Mouse (Mus musculus): Measurements from ENCODE around the gene Cfl1. TPM values are rescaled to one million over a fixed set of nuclear protein-coding genes. Genes with fewer than 3 reads are reported as not detected.
A peak's percentile ranks its signal among the peaks of the same experiment; 100 is the strongest.

Cfl1 gene
- total RNA-seq, 2 experiments from 2014 or later, result 1,259 to 1,272 TPM

- no peak for DNase-seq (ENCODE audit: low spot score in 2 of 2)
Measured at GRCm38 (mm10) chr19:5516906-5517505, 26.8 kb downstream of the Cfl1 start.

- no peak for DNase-seq (ENCODE audit: low spot score in 2 of 2)
Measured at GRCm38 (mm10) chr19:5518721-5519120, 28.5 kb downstream of the Cfl1 start.

GRCm38 (mm10) chr19:5525204-5525603 is 34.9 kb downstream of the Cfl1 start:
- no peak for DNase-seq (ENCODE audit: low spot score in 2 of 2)

GRCm38 (mm10) chr19:5529325-5530137 is 39.3 kb downstream of the Cfl1 start:
- DNase-seq (ENCODE audit: low spot score in 2 of 2), result peak; percentile 82 to 94

- DNase-seq (ENCODE audit: low spot score in 2 of 2), result no peak
Measured at GRCm38 (mm10) chr19:5530138-5530524, 39.9 kb downstream of the Cfl1 start.

GRCm38 (mm10) chr19:5532520-5532919 is 42.3 kb downstream of the Cfl1 start:
- DNase-seq (ENCODE audit: low spot score in 2 of 2), result no peak

GRCm38 (mm10) chr19:5538786-5539185 is 48.5 kb downstream of the Cfl1 start:
- no peak for DNase-seq (ENCODE audit: low spot score in 2 of 2)

GRCm38 (mm10) chr19:5543362-5543761 is 53.1 kb downstream of the Cfl1 start:
- no peak for DNase-seq (ENCODE audit: low spot score in 2 of 2)

- no peak for DNase-seq (ENCODE audit: low spot score in 2 of 2)
Measured at GRCm38 (mm10) chr19:5544031-5544430, 53.8 kb downstream of the Cfl1 start.

Other genes starting within 250 kb of the Cfl1 start
- 10 to 100 TPM; 52.1 to 52.5 TPM for gene Pacs1, start 217.3 kb upstream of the Cfl1 start, total RNA-seq (2021)
- gene Sf3b2, start 195.0 kb upstream of the Cfl1 start, total RNA-seq (2021), result 100 to 1,000 TPM; 215 to 219 TPM
- gene Gal3st3, start 192.1 kb upstream of the Cfl1 start, total RNA-seq (2021), result 100 to 1,000 TPM; 102 to 107 TPM
- gene Catsper1, start 154.7 kb upstream of the Cfl1 start, total RNA-seq (2021), result not detected
- gene Cst6, start 140.9 kb upstream of the Cfl1 start, total RNA-seq (2021), result 10 to 100 TPM in 1 of 2 experiments, 1 to 10 TPM in 1; 8.6 to 10.4 TPM
- gene Eif1ad, start 123.7 kb upstream of the Cfl1 start, total RNA-seq (2021), result 10 to 100 TPM; 20.2 to 22.0 TPM
- 10 to 100 TPM; 80.7 to 87.6 TPM for gene Banf1, start 123.3 kb upstream of the Cfl1 start, total RNA-seq (2021)
- 100 to 1,000 TPM in 1 of 2 experiments, 10 to 100 TPM in 1; 96.9 to 117 TPM for gene Sart1, start 101.8 kb upstream of the Cfl1 start, total RNA-seq (2021)
- under 1 TPM; 0.30 TPM for gene Tsga10ip, start 87.9 kb upstream of the Cfl1 start, total RNA-seq (2021)
- gene Drap1, start 65.5 kb upstream of the Cfl1 start, total RNA-seq (2021), result 100 to 1,000 TPM; 347 to 383 TPM
- 10 to 100 TPM; 74.7 to 75.3 TPM for gene AI837181, start 65.3 kb upstream of the Cfl1 start, total RNA-seq (2021)
- not detected for gene Fosl1, start 42.9 kb upstream of the Cfl1 start, total RNA-seq (2021)
- gene Ccdc85b, start 32.6 kb upstream of the Cfl1 start, total RNA-seq (2021), result 10 to 100 TPM; 36.5 to 37.0 TPM
- gene Fibp, start 29.8 kb upstream of the Cfl1 start, total RNA-seq (2021), result 10 to 100 TPM; 95.7 to 97.4 TPM
- gene Ctsw, start 21.9 kb upstream of the Cfl1 start, total RNA-seq (2021), result not detected
- gene Efemp2, start 16.5 kb upstream of the Cfl1 start, total RNA-seq (2021), result 10 to 100 TPM; 11.6 to 13.1 TPM
- gene Mus81, start 2.1 kb upstream of the Cfl1 start, total RNA-seq (2021), result 10 to 100 TPM; 28.3 to 28.4 TPM
- gene 1700020D05Rik, start 13.3 kb downstream of the Cfl1 start, total RNA-seq (2021), result 1 to 10 TPM; 4.3 to 6.4 TPM
- gene Snx32, start 20.1 kb downstream of the Cfl1 start, total RNA-seq (2021), result 10 to 100 TPM; 79.9 to 85.2 TPM
- gene Ovol1, start 70.2 kb downstream of the Cfl1 start, total RNA-seq (2021), result not detected
- 1 to 10 TPM; 6.4 to 6.5 TPM for gene Ap5b1, start 77.6 kb downstream of the Cfl1 start, total RNA-seq (2021)
- 10 to 100 TPM; 72.0 to 79.8 TPM for gene Rnaseh2c, start 111.4 kb downstream of the Cfl1 start, total RNA-seq (2021)
- gene Kat5, start 119.8 kb downstream of the Cfl1 start, total RNA-seq (2021), result 10 to 100 TPM; 78.7 to 86.3 TPM
- gene Rela, start 147.0 kb downstream of the Cfl1 start, total RNA-seq (2021), result 10 to 100 TPM; 16.2 to 21.1 TPM
- gene Sipa1, start 173.3 kb downstream of the Cfl1 start, total RNA-seq (2021), result 10 to 100 TPM; 16.5 to 17.3 TPM
- gene Map3k11, start 198.3 kb downstream of the Cfl1 start, total RNA-seq (2021), result 10 to 100 TPM; 17.6 to 18.1 TPM
- gene Pcnx3, start 198.5 kb downstream of the Cfl1 start, total RNA-seq (2021), result 10 to 100 TPM; 58.3 to 68.6 TPM
- not detected for gene Kcnk7, start 213.9 kb downstream of the Cfl1 start, total RNA-seq (2021)
- gene Ehbp1l1, start 235.9 kb downstream of the Cfl1 start, total RNA-seq (2021), result 10 to 100 TPM; 13.9 to 17.2 TPM
- gene Fam89b, start 239.2 kb downstream of the Cfl1 start, total RNA-seq (2021), result 10 to 100 TPM; 28.5 to 28.6 TPM

All from layer of hippocampus, adult 18-20 months (tissue).